Mouse (Mus musculus) stomach, postnatal 0 days (tissue): ENCODE data around the gene Pcolce. TPM values are rescaled to one million over a fixed set of nuclear protein-coding genes. Genes with fewer than 3 reads are reported as not detected.

Experiments used
- ATAC-seq: fragments of 200-750 bp; cut with Nextera tagmentation; 2 replicates; pipeline ENCODE4 v1.8.0; 2017; ENCODE audit not compliant: low FRiP score, low TSS enrichment
- DNase-seq: peaks from one replicate; pipeline ENCODE4 v3.0.0-alpha.2; 2016; ENCODE audit warnings: low spot score
- H3K27ac ChIP-seq: fragments of 300-500 bp; sonication (generic); replicated peaks from 2 replicates; pipeline ENCODE4 v1.5.1; 2014; ENCODE audit warnings: mild to moderate bottlenecking, control low read depth
- H3K27me3 ChIP-seq: fragments of 300-500 bp; sonication (generic); 2 replicates; pipeline ENCODE4 v1.6.1; 2014; ENCODE audit warnings: low read length; ENCODE audit not compliant: control insufficient read depth, insufficient read depth
- H3K36me3 ChIP-seq: fragments of 300-500 bp; sonication (generic); 2 replicates; pipeline ENCODE4 v1.6.1; 2014; ENCODE audit warnings: low read length, mixed read lengths; ENCODE audit not compliant: control insufficient read depth, insufficient read depth
- H3K4me1 ChIP-seq: fragments of 300-500 bp; sonication (generic); replicated peaks from 2 replicates; pipeline ENCODE4 v1.6.1; 2014; ENCODE audit warnings: antibody characterized with exemption; ENCODE audit not compliant: control insufficient read depth, insufficient read depth
- H3K4me2 ChIP-seq: fragments of 300-500 bp; sonication (generic); replicated peaks from 2 replicates; pipeline ENCODE4 v1.6.1; 2014; ENCODE audit warnings: low read depth, mild to moderate bottlenecking, control low read depth, moderate library complexity
- H3K4me3 ChIP-seq: fragments of 300-500 bp; sonication (generic); 2 replicates; pipeline ENCODE4 v1.5.1; 2014; ENCODE audit warnings: low read depth, low read length, control low read depth
- H3K9ac ChIP-seq: fragments of 300-500 bp; sonication (generic); 2 replicates; pipeline ENCODE4 v1.6.1; 2014; ENCODE audit warnings: mild to moderate bottlenecking, low read length, control low read depth, mixed read lengths
- H3K9me3 ChIP-seq: fragments of 300-500 bp; sonication (generic); 2 replicates; pipeline ENCODE4 v1.6.1; 2016; ENCODE audit warnings: low read length; ENCODE audit not compliant: control insufficient read depth
- CTCF ChIP-seq: IDR thresholded peaks from 2 replicates; pipeline ENCODE4 v1.5.1; 2016; ENCODE audit warnings: antibody characterized with exemption, low read depth, mild to moderate bottlenecking, moderate library complexity
- EP300 ChIP-seq: optimal IDR thresholded peaks from 2 replicates; pipeline ENCODE3; 2016; ENCODE audit warnings: antibody characterized with exemption
- WGBS: fragments of 180-500 bp; shearing (Covaris S2); extraction: QIAGEN DNeasy Blood & Tissue Kit; methylation state at CpG from one replicate; pipeline ENCODE4 v1.1.7; 2014; 5-methylcytosine and 5-hydroxymethylcytosine counted together
- polyA plus RNA-seq: library from polyadenylated mRNA; unstranded; fragments of >200 nt; fragmentation: Nextera tagmentation; extraction: Ambion mirVana; gene quantifications from 2 replicates; pipeline ENCODE4 v1.2.1, GENCODE M21; 2015

Gene Pcolce
- polyA plus RNA-seq, 1 experiment from 2014 or later, result 85.9 TPM

GRCm38 (mm10) chr5:137569031-137569430 is 44.6 kb downstream of the Pcolce start:
- no peak overlapping the region for H3K4me2 ChIP-seq
- WGBS, result 69% methylated on average over 12 of the region's 12 CpGs
- TF ChIP-seq CTCF (no peak), EP300 (no peak)

GRCm38 (mm10) chr5:137568223-137568798 is 45.3 kb downstream of the Pcolce start:
- no peaks in the 10 kb centered on the region for H3K4me1 ChIP-seq
- TF ChIP-seq EP300 (no peak), CTCF (no peak)
- H3K4me3 ChIP-seq, result no peak overlapping the region
- no peaks in the 10 kb centered on the region for H3K27me3 ChIP-seq
- no peak for ATAC-seq
- no peaks in the 10 kb centered on the region for H3K36me3 ChIP-seq
- no peak overlapping the region for H3K9ac ChIP-seq
- no peak for DNase-seq
- no peak overlapping the region for H3K27ac ChIP-seq
- 79% methylated on average over 8 of the region's 8 CpGs for WGBS
- no peaks in the 10 kb centered on the region for H3K9me3 ChIP-seq
- H3K4me2 ChIP-seq, result no peak overlapping the region

More at GRCm38 (mm10) chr5:137569031-137569430, 44.6 kb downstream of the Pcolce start:
- Histone ChIP-seq H3K9me3 (no peaks in the 10 kb centered on the region), H3K36me3 (no peaks in the 10 kb centered on the region), H3K4me3 (no peak overlapping the region), H3K9ac (no peak overlapping the region), H3K27ac (no peak overlapping the region), H3K27me3 (no peaks in the 10 kb centered on the region), H3K4me1 (no peaks in the 10 kb centered on the region)
- ATAC-seq, result no peak
- DNase-seq, result no peak

DNA sequence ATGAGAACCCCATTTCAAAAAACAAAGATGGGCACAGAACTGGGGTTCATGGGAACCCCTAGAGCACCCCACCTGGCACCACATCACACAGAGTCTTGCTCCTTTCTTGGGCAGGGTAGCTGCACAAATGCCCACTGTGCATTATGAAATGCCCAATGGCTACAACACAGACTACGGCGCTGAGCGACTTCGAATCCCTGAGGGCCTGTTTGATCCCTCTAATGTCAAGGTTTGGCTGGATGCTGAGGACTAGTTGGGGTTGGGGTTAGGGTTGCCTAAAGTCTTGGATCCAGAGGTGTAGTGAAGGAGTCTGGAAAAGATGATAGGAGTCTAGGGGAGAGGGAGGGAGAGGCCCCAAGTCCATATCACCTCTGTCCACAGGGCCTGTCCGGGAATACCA is 47.2 kb downstream of the Pcolce start:
- Histone ChIP-seq H3K9ac (no peak overlapping the region), H3K27ac (no peak overlapping the region), H3K36me3 (no peaks in the 10 kb centered on the region), H3K27me3 (no peaks in the 10 kb centered on the region), H3K4me2 (no peak overlapping the region), H3K4me3 (no peak overlapping the region), H3K4me1 (no peaks in the 10 kb centered on the region), H3K9me3 (no peaks in the 10 kb centered on the region)
- ATAC-seq, result no peak
- no peak for DNase-seq
- 97% methylated on average over 5 of the region's 5 CpGs for WGBS
- TF ChIP-seq CTCF (no peak), EP300 (no peak)

DNA sequence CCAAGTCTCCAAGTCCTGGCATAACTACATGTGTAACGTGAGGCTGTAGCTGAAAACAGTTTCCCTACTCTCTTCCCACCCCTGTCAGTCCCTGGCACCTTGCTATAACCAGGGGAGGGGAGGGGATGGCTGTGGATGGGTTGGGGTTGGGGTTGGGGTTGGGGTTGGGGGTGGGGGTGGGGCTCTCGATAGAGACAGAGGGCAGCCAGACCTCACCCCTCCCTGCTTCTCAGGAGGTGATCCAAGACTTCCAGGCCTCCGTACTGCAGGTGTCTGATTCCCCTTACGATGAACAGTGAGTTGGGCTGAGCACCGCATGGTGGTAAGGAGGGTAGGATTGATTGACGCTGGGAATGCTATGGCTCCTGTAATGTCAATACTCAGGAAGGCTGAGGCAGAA is 47.8 kb downstream of the Pcolce start:
- Histone ChIP-seq H3K9me3 (no peaks in the 10 kb centered on the region), H3K4me1 (no peaks in the 10 kb centered on the region), H3K27ac (no peak overlapping the region), H3K9ac (no peak overlapping the region), H3K36me3 (no peaks in the 10 kb centered on the region), H3K27me3 (no peaks in the 10 kb centered on the region), H3K4me2 (no peak overlapping the region), H3K4me3 (no peak overlapping the region)
- DNase-seq (no peak), ATAC-seq (no peak)
- TF ChIP-seq CTCF (no peak), EP300 (no peak)
- WGBS, result 64% methylated on average over 6 of the region's 6 CpGs

DNA sequence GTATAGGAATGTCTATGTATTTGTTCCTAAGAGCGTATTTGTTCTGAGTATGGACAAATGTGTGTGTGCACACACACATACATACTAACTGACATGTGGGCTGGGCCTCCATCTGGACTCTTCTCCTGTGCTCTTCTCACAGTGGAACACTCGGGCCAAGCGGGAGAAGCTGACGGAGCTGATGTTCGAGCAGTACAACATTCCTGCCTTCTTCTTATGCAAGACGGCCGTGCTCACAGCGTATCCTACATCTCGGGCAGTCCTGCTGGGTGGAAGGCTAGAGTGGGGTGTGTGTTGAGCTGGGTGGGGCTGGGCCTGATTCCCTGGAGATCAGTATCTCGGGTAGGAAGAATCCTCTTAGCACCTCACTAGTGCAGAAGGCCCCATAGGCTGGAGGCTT is 50.6 kb downstream of the Pcolce start:
- H3K36me3 ChIP-seq, result no peaks in the 10 kb centered on the region
- H3K27me3 ChIP-seq, result no peaks in the 10 kb centered on the region
- no peak overlapping the region for H3K9ac ChIP-seq
- H3K27ac ChIP-seq, result no peak overlapping the region
- DNase-seq, result no peak
- no peak for ATAC-seq
- H3K4me3 ChIP-seq, result no peak overlapping the region
- no peak overlapping the region for H3K4me2 ChIP-seq
- no peaks in the 10 kb centered on the region for H3K9me3 ChIP-seq
- 56% methylated on average over 10 of the region's 10 CpGs for WGBS
- no peaks in the 10 kb centered on the region for H3K4me1 ChIP-seq
- TF ChIP-seq EP300, result no peak
- no peak for TF ChIP-seq CTCF

GRCm38 (mm10) chr5:137561556-137561955 is 52.0 kb downstream of the Pcolce start:
- DNase-seq (no peak), ATAC-seq (no peak)
- WGBS, result 58% methylated on average over 6 of the region's 6 CpGs
- no peak overlapping the region for H3K9ac ChIP-seq
- no peak overlapping the region for H3K4me3 ChIP-seq
- H3K9me3 ChIP-seq, result no peaks in the 10 kb centered on the region
- no peak overlapping the region for H3K27ac ChIP-seq
- H3K36me3 ChIP-seq, result no peaks in the 10 kb centered on the region
- H3K4me1 ChIP-seq, result no peaks in the 10 kb centered on the region
- H3K27me3 ChIP-seq, result no peaks in the 10 kb centered on the region
- TF ChIP-seq EP300 (no peak), CTCF (no peak)
- H3K4me2 ChIP-seq, result no peak overlapping the region

Other genes starting within 250 kb of the Pcolce start
- 0.79 and 0.96 TPM in 2 replicates for gene Zan, start 136.7 kb downstream of the Pcolce start, polyA plus RNA-seq
- 37.9 and 39.9 TPM in 2 replicates for gene Pop7, start 111.3 kb downstream of the Pcolce start, polyA plus RNA-seq
- gene Gigyf1, start 95.2 kb downstream of the Pcolce start, polyA plus RNA-seq, result 5.2 and 6.0 TPM in 2 replicates
- not detected in 2 replicates for gene Epo, start 80.5 kb downstream of the Pcolce start, polyA plus RNA-seq
- 345 and 374 TPM in 2 replicates for gene Gnb2, start 80.3 kb downstream of the Pcolce start, polyA plus RNA-seq
- gene Actl6b, start 60.3 kb downstream of the Pcolce start, polyA plus RNA-seq, result 2.3 and 2.7 TPM in 2 replicates
- gene Tfr2, start 43.9 kb downstream of the Pcolce start, polyA plus RNA-seq, result 1.2 and 1.3 TPM in 2 replicates
- 30.8 and 34.3 TPM in 2 replicates for gene Mospd3, start 12.7 kb downstream of the Pcolce start, polyA plus RNA-seq
- 0.11 and 0.16 TPM in 2 replicates for gene Fbxo24, start 15.2 kb upstream of the Pcolce start, polyA plus RNA-seq
- gene Lrch4, start 15.3 kb upstream of the Pcolce start, polyA plus RNA-seq, result 22.5 and 27.0 TPM in 2 replicates
- 2.4 and 3.4 TPM in 2 replicates for gene Gm20605, start 15.4 kb upstream of the Pcolce start, polyA plus RNA-seq
- gene Sap25, start 27.6 kb upstream of the Pcolce start, polyA plus RNA-seq, result 3.7 and 4.1 TPM in 2 replicates
- gene Irs3, start 31.9 kb upstream of the Pcolce start, polyA plus RNA-seq, result 0.07 and 0.15 TPM in 2 replicates
- gene Agfg2, start 70.9 kb upstream of the Pcolce start, polyA plus RNA-seq, result 10.4 and 12.4 TPM in 2 replicates
- gene Nyap1, start 127.8 kb upstream of the Pcolce start, polyA plus RNA-seq, result 1.0 TPM in 2 replicates
- 100 and 110 TPM in 2 replicates for gene Tsc22d4, start 131.9 kb upstream of the Pcolce start, polyA plus RNA-seq
- gene Ppp1r35, start 165.1 kb upstream of the Pcolce start, polyA plus RNA-seq, result 16.8 and 17.2 TPM in 2 replicates
- 5.8 and 6.8 TPM in 2 replicates for gene Mepce, start 173.9 kb upstream of the Pcolce start, polyA plus RNA-seq
- gene Zcwpw1, start 174.0 kb upstream of the Pcolce start, polyA plus RNA-seq, result 2.6 and 2.7 TPM in 2 replicates
- gene Pilra, start 222.5 kb upstream of the Pcolce start, polyA plus RNA-seq, result 0.64 and 1.4 TPM in 2 replicates
- 0.33 and 0.40 TPM in 2 replicates for gene Pilrb1, start 244.3 kb upstream of the Pcolce start, polyA plus RNA-seq